Mouse (Mus musculus) embryonic facial prominence, embryonic 10.5 days (tissue): ENCODE measurements around the gene Usp20. TPM values are rescaled to one million over a fixed set of nuclear protein-coding genes. Genes with fewer than 3 reads are reported as not detected.

Experiments
- DNase-seq: peaks from one replicate; pipeline ENCODE4 v3.0.0-alpha.2; 2017; ENCODE audit warnings: low spot score
- H3K27ac ChIP-seq: fragments of 300-500 bp; sonication (generic); replicated peaks from 2 replicates; pipeline ENCODE4 v1.5.1; 2016; ENCODE audit warnings: mild to moderate bottlenecking
- H3K27me3 ChIP-seq: fragments of 300-500 bp; sonication (generic); replicated peaks from 2 replicates; pipeline ENCODE4 v1.6.1; 2016; ENCODE audit warnings: low read depth, mild to moderate bottlenecking; ENCODE audit not compliant: poor library complexity, severe bottlenecking
- H3K36me3 ChIP-seq: fragments of 300-500 bp; sonication (generic); replicated peaks from 2 replicates; pipeline ENCODE4 v1.6.1; 2016; ENCODE audit warnings: mild to moderate bottlenecking, moderate library complexity
- H3K4me1 ChIP-seq: fragments of 300-500 bp; sonication (generic); 2 replicates; pipeline ENCODE4 v1.6.1; 2016
- H3K4me3 ChIP-seq: fragments of 300-500 bp; sonication (generic); 2 replicates; pipeline ENCODE4 v1.5.1; 2016; ENCODE audit warnings: mild to moderate bottlenecking, moderate library complexity
- H3K9me3 ChIP-seq: fragments of 300-500 bp; sonication (generic); 2 replicates; pipeline ENCODE4 v1.6.1; 2016; ENCODE audit warnings: mild to moderate bottlenecking
- WGBS: fragments of 180-500 bp; shearing (Covaris S2); methylation state at CpG from one replicate; pipeline ENCODE4 v1.1.7; 2016; 5-methylcytosine and 5-hydroxymethylcytosine counted together
- polyA plus RNA-seq: library from polyadenylated mRNA; unstranded; fragments of >200 nt; fragmentation: Nextera tagmentation; extraction: Ambion mirVana; gene quantifications from 2 replicates; pipeline ENCODE4 v1.2.1, GENCODE M21; 2016

Usp20 gene
- polyA plus RNA-seq, 1 experiment from 2014 or later = 17.0 TPM

DNA sequence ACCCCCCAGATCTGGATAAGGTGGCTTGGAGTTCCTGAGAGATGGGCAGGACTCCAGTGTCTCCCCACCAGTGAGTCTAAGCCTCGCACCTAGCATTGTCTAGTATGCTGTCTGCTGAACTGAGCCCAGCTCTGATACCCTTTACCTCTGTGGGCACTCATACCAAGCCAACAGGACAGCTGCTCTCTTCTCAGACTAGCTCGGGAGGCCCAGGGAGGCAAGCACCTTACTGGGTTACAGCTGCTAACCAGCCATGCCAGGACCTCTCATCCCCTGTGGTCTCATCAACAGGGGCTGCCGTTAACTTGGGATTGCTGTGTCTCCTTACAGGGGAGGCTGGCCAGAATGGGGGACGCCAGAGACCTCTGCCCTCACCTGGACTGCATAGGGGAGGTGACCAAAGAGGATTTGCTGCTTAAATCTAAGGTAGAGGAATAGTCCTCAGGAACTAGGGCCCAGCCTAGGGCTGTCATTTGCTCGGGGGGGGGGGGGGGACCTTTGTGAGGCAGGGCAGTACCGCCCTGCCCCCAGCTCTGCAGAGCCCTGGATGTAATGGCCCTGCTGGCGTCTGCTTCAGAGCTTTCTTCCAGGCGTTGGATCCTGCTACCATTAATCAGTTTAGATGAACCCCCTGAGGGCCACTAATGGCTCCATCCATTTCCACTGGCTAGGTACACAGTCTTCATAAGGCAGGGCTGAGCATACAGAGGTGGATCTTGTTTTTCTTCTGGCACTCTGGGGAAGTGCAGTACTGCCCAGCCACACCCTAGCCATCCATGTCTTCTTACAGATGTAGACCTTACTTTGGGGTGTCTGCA, 16.6 kb downstream of the Usp20 start:
- peaks cover 25% of the 10 kb centered on the region for H3K36me3 ChIP-seq
- H3K4me1 ChIP-seq = no peaks in the 10 kb centered on the region
- 65% methylated on average over 8 of the region's 8 CpGs for WGBS
- H3K27me3 ChIP-seq = no peaks in the 10 kb centered on the region
- no peak overlapping the region for H3K27ac ChIP-seq
- H3K4me3 ChIP-seq = no peak overlapping the region
- no peak for DNase-seq
- no peaks in the 10 kb centered on the region for H3K9me3 ChIP-seq

- H3K4me1 ChIP-seq = no peaks in the 10 kb centered on the region
- H3K36me3 ChIP-seq = peaks cover 40% of the 10 kb centered on the region
- no peaks in the 10 kb centered on the region for H3K9me3 ChIP-seq
- DNase-seq = no peak
- no peak overlapping the region for H3K27ac ChIP-seq
- H3K4me3 ChIP-seq = no peak overlapping the region
- no peaks in the 10 kb centered on the region for H3K27me3 ChIP-seq
- 94% methylated on average over 10 of the region's 10 CpGs for WGBS
These were observed 20.8 kb downstream of the Usp20 start for GRCm38 (mm10) chr2:31002857-31003256.

DNA sequence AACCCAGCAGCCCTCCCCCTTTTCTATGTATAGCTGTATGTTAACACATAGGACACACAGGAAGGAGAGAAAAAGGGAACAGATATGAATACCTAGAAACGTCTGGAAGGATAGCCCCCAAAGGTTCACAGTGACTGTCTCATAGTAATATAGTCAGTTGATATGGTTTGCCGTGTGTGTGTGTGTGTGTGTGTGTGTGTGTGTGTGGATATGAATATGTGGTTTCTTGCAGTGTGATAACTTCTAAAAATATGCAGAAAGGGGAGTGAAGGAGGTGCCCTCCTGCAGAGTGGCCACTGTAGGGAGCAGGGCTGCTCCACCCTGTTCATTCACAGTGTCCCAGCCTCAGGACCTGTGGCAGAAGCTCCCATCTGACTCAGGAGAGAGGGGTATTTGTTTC, 23.4 kb downstream of the Usp20 start:
- DNase-seq = no peak
- no peak overlapping the region for H3K27ac ChIP-seq
- peaks cover 53% of the 10 kb centered on the region for H3K36me3 ChIP-seq
- H3K27me3 ChIP-seq = no peaks in the 10 kb centered on the region
- H3K9me3 ChIP-seq = no peaks in the 10 kb centered on the region
- H3K4me1 ChIP-seq = no peaks in the 10 kb centered on the region
- no peak overlapping the region for H3K4me3 ChIP-seq
- 82% methylated on average over 2 of the region's 2 CpGs for WGBS

GRCm38 (mm10) chr2:31006434-31006833, 24.4 kb downstream of the Usp20 start:
- Histone ChIP-seq H3K36me3 (peaks cover 61% of the 10 kb centered on the region), H3K27ac (no peak overlapping the region), H3K27me3 (no peaks in the 10 kb centered on the region), H3K9me3 (no peaks in the 10 kb centered on the region), H3K4me3 (no peak overlapping the region), H3K4me1 (no peaks in the 10 kb centered on the region)
- DNase-seq = no peak
- 91% methylated on average over 5 of the region's 5 CpGs for WGBS

- 90% methylated on average over 5 of the region's 5 CpGs for WGBS
- peaks cover 62% of the 10 kb centered on the region for H3K36me3 ChIP-seq
These were observed 25.1 kb downstream of the Usp20 start for GRCm38 (mm10) chr2:31007208-31007607.

DNA sequence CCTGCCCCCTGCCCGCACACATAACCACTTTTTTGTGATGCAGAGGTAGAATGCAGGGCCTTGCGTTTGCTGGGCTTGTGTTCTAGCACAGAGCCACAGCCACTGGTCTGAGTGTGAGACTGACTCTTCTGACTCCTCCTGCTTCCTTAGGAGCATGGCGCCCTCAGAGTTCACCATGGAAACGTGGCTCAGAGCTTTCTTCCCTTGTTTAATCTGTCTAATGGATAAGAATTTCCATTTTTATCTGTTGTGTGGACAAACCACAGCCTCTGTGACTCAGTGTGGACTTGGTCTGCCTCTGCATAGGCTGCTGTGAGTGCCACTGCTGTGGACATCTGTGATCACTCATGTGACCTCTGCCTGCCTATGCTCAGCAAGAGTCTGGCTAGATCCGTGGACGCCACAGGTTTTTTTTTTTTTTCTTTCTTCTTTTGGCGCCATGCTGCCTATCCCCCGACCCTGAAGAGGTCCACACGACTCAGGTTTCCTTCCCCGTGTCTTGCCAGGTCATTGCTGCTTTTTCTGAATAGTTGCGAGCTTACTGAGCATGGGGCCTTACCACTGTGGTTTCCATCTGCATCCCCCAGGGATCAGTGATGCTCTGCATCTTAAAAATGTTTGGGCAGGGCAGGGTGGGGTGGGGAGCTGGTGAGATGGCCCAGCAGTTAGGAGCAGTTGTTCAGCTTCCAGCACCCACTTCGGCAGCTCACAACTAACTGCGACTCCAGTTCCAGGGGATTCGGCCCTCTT, 31.5 kb downstream of the Usp20 start:
- H3K27ac ChIP-seq = no peak overlapping the region
- 76% methylated on average over 14 of the region's 14 CpGs for WGBS
- H3K27me3 ChIP-seq = no peaks in the 10 kb centered on the region
- H3K4me3 ChIP-seq = no peak overlapping the region
- peaks cover 53% of the 10 kb centered on the region for H3K36me3 ChIP-seq
- DNase-seq = no peak
- no peaks in the 10 kb centered on the region for H3K4me1 ChIP-seq
- no peaks in the 10 kb centered on the region for H3K9me3 ChIP-seq

More at GRCm38 (mm10) chr2:31007208-31007607, 25.1 kb downstream of the Usp20 start:
- no peaks in the 10 kb centered on the region for H3K27me3 ChIP-seq
- no peak for DNase-seq
- H3K4me3 ChIP-seq = no peak overlapping the region
- no peaks in the 10 kb centered on the region for H3K9me3 ChIP-seq
- H3K4me1 ChIP-seq = no peaks in the 10 kb centered on the region
- H3K27ac ChIP-seq = no peak overlapping the region

DNA sequence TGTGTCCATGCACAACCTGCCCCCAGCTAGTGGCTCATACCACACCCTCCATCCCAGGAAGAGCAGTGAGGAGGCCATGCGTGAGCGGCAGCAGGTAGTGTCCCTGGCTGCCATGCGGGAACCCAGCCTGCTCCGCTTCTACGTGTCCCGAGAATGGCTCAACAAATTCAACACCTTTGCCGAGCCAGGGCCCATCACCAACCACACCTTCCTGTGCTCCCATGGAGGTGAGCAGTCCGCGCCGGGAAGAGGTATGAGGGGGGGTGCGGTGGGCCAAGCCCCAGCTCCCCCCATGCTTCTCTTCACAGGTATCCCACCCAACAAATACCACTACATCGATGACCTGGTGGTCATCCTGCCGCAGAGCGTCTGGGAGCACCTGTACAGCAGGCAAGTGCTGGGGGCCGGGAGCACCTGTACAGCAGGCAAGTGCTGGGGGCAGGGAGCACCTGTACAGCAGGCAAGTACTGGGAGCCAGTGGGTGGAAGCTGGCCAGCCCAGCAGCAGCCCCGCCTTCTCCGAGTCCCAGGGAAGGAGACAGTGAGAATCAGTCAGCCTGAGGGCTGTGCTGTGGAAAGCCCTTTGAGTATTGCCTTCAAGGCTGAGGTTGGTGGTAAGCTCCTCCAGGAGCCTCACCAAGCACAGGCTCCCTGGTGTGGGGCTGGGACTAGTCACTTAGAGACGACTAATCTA, 35.7 kb downstream of the Usp20 start:
- DNase-seq = no peak
- Histone ChIP-seq H3K9me3 (no peaks in the 10 kb centered on the region), H3K4me3 (no peak overlapping the region), H3K27ac (no peak overlapping the region), H3K27me3 (no peaks in the 10 kb centered on the region), H3K36me3 (peaks cover 59% of the 10 kb centered on the region), H3K4me1 (no peaks in the 10 kb centered on the region)
- WGBS = 91% methylated on average over 18 of the region's 18 CpGs

DNA sequence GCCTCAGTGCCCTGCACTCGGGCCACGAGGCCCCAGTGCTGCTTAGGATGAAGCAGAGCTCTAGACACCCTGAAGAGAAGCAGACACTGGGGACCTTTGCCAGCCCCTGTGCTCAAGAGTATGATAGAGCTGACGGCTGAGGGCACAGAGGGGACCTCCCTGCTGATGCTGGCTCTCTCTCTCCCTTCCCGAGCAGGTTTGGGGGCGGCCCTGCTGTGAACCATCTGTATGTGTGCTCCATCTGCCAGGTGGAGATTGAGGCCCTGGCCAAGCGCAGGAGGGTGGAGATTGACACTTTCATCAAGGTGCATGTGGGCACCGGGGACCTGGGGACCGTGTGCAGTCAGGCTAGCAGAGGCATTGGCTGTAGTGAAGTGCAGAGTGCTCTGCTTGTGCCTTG, 36.4 kb downstream of the Usp20 start:
- Histone ChIP-seq H3K27ac (no peak overlapping the region), H3K27me3 (no peaks in the 10 kb centered on the region), H3K9me3 (no peaks in the 10 kb centered on the region), H3K4me1 (no peaks in the 10 kb centered on the region), H3K4me3 (no peak overlapping the region), H3K36me3 (peaks cover 59% of the 10 kb centered on the region)
- 88% methylated on average over 8 of the region's 8 CpGs for WGBS
- DNase-seq = no peak

GRCm38 (mm10) chr2:31019011-31019410, 36.9 kb downstream of the Usp20 start:
- 88% methylated on average over 8 of the region's 8 CpGs for WGBS
- no peak overlapping the region for H3K4me3 ChIP-seq
- no peaks in the 10 kb centered on the region for H3K9me3 ChIP-seq
- H3K4me1 ChIP-seq = no peaks in the 10 kb centered on the region
- H3K36me3 ChIP-seq = peaks cover 59% of the 10 kb centered on the region
- no peak overlapping the region for H3K27ac ChIP-seq
- H3K27me3 ChIP-seq = no peaks in the 10 kb centered on the region
- no peak for DNase-seq

GRCm38 (mm10) chr2:31020202-31020601, 38.1 kb downstream of the Usp20 start:
- DNase-seq = no peak
- 91% methylated on average over 2 of the region's 2 CpGs for WGBS
- Histone ChIP-seq H3K36me3 (peaks cover 59% of the 10 kb centered on the region), H3K9me3 (no peaks in the 10 kb centered on the region), H3K4me3 (no peak overlapping the region), H3K27me3 (no peaks in the 10 kb centered on the region), H3K27ac (no peak overlapping the region), H3K4me1 (no peaks in the 10 kb centered on the region)

DNA sequence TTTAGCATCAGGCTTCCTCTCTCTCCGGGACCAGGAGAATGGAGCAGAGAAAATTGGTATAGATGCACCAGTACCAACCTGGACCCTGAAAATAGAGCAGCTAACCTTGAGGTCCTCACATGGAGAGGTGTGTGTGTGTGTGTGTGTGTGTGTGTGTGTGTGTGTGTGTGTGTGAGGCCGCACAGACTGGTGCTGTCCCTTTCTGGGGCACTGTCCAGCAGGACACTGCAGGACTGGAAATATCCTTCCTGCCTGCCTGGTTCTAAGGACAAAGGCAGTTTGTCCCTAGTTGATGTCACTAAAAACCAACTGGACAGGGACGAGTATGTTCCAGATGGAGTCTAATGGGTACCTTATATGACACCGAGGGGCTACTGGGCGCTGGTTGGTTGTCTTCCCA, 41.9 kb downstream of the Usp20 start:
- Histone ChIP-seq H3K9me3 (no peaks in the 10 kb centered on the region), H3K27ac (no peak overlapping the region), H3K4me3 (no peak overlapping the region), H3K4me1 (peaks cover 9% of the 10 kb centered on the region), H3K36me3 (peaks cover 49% of the 10 kb centered on the region), H3K27me3 (no peaks in the 10 kb centered on the region)
- DNase-seq = no peak
- 76% methylated on average over 5 of the region's 5 CpGs for WGBS

DNA sequence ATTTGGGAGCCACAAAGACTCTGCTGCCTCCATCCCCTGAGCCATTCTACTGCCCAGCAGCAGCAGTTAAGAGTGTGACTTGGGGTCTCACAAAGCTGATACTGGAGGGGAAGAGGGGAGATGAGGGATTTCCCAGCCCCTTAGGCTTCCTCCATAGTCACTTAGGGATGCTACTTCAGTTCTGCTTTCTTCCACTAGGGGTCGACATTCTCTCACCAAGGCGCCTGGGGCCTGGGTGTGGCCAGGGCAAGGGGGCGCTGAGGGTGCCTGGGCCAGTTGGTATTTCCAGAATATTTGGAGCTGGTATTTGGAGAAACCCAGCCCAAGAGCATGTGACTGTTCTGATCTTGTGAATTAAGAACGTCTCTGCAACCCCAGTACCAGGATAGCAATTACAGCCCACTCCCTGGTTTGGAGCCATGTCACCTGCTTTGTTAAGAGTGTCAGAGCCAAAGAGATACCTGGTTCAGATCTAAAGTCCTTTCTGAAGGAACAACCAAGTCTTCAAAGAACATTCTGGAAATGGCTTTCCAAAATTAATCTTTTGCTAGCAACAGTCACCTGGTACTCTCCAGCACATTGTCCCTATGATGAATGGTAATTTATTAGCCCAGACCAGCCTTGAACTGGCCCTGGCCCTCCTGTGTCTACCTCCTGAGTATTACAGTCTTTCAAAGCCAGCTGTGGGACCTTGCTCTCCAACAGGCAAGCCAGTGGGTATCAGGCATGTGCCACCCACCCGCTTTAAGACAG, 42.7 kb downstream of the Usp20 start:
- 31% methylated on average over 5 of the region's 5 CpGs for WGBS
- Histone ChIP-seq H3K9me3 (no peaks in the 10 kb centered on the region), H3K27me3 (no peaks in the 10 kb centered on the region), H3K36me3 (peaks cover 47% of the 10 kb centered on the region), H3K4me3 (no peak overlapping the region), H3K4me1 (peaks cover 9% of the 10 kb centered on the region), H3K27ac (no peak overlapping the region)
- DNase-seq = peak; percentile 60
